Mouse (Mus musculus) mesoderm, embryonic 11.5 days (tissue): ENCODE results near the gene Gins2.

Experiments used
- DNase-seq: peaks from one replicate; pipeline ENCODE4 v3.0.0-alpha.2; 2012; ENCODE audit warnings: low read depth, low spot score

Gins2 gene

GRCm38 (mm10) chr8:120602672-120603071, 13.6 kb upstream of the Gins2 start:
- peak; percentile 68 for DNase-seq

DNA sequence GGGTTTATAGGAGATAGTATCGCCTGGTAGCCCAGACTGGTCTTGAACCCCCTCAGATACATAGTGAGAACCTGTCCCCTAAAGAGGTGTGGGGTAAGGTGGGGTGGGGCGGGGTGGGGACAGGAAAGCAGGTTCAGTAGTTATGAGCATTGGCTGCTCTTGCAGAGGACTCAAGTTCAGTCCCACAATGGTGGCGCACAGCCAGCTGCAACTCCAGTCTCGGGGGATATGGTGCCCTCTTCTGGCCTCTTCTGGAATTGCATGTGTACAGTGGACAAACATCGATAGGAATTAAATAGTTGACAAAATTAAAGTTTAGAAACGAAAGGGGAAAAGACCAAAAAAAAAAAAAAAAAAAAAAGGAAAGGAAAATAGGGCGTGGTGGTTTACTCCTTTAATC, 10.4 kb upstream of the Gins2 start:
- peak; percentile 61 for DNase-seq

DNA sequence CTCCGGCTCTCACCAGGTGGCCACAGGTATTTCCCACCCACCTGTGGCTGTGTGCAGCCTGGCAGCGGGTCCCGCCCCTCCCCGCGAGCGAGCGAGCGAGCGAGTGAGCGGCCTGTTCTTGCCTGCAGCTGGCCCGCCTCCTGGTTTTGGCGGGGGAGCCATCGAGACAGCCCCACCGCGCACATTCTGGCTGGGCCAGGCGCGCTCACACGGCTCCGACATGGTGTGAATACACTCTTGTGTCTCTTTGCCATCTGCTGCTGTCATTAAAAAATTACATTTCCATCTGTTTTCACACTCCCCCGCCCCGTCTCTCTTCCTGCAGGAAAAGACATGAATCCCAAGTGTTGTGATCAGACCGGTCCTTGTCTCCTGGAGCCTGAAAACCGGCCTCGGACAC, 9.5 kb upstream of the Gins2 start:
- peak; percentile 49 for DNase-seq

GRCm38 (mm10) chr8:120595963-120596362, 6.9 kb upstream of the Gins2 start:
- peak; percentile 84 for DNase-seq

- DNase-seq = no peak
These were observed 5.5 kb upstream of the Gins2 start for GRCm38 (mm10) chr8:120594571-120594970.

DNA sequence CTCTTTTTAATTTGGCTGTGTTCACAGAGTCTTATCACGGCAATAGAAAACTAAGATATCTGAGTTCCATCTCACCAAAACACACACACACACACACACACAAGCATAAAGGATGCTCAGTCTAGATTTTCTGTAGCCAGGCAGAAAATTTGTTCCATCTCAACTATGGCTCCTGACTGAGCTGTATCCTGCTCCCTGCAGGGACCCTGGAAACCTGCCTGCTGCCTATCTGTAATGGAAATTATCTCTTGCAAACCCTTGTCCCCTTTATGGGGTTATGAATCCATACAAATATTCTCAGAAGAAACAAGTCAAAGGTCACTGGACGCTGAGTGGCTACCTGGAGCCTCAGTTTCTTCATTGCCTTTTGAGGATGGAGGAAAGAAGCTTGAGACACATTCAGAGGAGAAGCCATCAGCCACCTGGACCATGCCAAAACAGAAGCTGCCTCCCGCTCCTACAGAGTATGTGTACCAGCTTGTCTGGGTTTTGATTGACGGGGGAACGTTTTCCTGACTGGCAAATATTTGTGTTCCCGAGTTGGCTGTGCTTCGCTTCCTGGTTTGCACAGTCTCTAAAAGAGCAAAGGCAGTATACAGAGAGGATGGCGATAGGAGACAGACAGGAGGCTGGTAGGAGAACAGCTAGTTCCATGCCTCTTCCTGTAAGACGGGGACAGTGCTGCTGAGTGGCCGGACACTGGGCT, 2.6 kb upstream of the Gins2 start:
- no peak for DNase-seq

DNA sequence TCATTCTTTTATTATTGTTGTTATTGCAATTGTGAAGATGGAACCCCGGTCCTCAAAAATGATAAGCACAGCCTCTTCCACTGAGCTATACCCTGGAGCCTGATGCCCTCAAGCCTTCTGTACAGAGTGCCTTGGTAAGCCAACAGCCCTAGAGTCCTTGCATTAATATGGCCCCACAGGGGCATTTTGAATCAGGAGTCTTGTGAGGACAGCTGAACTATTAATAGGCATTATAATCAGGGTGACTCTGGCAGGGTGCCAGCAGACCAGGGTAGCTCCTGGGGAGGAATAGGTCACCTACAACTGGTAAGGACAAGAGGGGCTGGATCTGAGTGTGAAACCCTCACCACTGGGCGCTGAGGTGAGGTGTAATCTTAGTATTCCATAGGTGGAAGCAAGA, 817 bp upstream of the Gins2 start:
- DNase-seq = no peak

DNA sequence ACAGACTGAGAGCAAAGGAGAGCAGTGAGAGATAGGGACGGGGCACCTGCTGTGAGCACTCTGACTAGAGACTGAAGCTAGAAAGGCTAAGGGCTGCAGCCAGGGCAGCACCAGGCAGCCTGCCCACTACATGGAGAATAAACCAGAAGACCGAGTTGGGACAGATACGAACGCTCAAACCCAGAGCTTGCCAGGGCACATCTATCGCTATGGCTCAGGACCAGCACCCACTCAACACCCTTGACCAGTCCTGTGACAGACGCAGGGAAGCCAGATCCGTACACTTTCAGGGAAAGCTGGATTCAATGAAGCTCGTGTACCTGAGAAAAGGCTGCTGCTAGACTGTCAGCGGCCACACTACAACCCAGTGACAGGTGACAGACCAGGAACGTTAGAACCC, 3.6 kb downstream of the Gins2 start:
- no peak for DNase-seq

GRCm38 (mm10) chr8:120581811-120582210, 7.3 kb downstream of the Gins2 start:
- no peak for DNase-seq

- DNase-seq = no peak
These were observed 7.8 kb downstream of the Gins2 start for GRCm38 (mm10) chr8:120581329-120581728.

- DNase-seq = no peak
These were observed 8.6 kb downstream of the Gins2 start for GRCm38 (mm10) chr8:120580336-120581000.

- DNase-seq = no peak
These were observed 11.3 kb downstream of the Gins2 start for GRCm38 (mm10) chr8:120577821-120578220.

DNA sequence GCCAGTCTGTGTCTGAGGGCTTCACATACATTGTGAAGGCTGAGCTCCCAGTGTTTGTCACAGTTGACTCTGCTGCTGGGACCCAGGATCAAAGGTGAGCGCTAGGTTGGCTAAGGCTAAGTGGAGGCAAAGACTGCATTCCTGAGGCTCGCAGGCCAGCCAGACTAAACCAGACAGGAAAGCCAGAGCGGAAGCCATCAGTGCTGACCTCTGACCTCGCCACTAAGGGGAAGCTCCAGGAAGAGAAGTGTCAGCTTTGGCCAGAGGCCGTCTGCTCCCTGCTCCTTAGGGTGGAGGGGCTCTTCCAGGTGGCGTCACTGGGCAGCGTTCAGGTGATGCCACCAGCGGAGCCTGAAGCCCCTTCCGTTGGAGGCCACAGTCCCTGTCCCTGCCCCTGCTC, 13.3 kb downstream of the Gins2 start:
- DNase-seq = peak; percentile 61

GRCm38 (mm10) chr8:120574941-120575340, 14.2 kb downstream of the Gins2 start:
- DNase-seq = no peak

- no peak for DNase-seq
These were observed 15.2 kb downstream of the Gins2 start for GRCm38 (mm10) chr8:120573866-120574265.

GRCm38 (mm10) chr8:120572534-120572933, 16.6 kb downstream of the Gins2 start:
- DNase-seq = no peak

- DNase-seq = no peak
These were observed 17.5 kb downstream of the Gins2 start for GRCm38 (mm10) chr8:120571561-120571960.

DNA sequence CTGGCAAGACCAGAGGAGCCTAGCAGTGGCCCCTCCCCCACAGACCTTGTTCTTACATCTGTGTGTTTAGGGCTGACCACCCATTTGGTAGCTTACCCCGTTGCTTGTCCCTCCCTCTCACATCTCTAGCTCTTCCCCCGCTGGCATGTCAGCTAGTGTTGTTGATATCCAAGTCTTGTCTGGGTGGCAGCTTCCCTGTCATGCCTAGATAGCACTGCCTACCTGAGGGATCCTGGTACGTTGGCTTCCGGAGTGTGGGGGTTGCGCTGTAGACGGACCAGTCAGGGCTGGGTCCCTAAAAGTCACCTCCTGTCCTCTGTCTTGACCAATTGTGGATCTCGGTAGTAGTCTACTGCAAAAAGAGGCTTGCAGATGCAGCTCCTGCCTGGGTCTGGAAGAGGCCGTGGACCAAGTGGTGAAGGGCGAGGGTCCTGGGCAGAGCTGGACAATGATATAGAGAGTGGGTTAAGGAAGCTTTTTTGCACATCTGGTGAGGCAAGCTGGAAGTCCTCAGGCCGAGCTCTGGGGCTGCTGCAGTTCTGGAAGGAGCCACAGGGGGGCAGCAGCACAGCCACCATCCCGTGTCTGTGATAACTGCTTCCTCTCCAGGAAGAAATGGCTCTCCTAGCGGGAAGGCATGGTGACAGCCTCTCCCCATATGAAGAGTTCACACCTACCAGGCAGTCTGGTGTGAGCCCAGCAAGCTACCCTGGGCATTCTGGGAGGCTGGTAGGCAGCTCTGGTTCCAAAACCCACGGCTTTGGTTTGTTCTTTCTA, 19.0 kb downstream of the Gins2 start:
- DNase-seq = peak; percentile 78

DNA sequence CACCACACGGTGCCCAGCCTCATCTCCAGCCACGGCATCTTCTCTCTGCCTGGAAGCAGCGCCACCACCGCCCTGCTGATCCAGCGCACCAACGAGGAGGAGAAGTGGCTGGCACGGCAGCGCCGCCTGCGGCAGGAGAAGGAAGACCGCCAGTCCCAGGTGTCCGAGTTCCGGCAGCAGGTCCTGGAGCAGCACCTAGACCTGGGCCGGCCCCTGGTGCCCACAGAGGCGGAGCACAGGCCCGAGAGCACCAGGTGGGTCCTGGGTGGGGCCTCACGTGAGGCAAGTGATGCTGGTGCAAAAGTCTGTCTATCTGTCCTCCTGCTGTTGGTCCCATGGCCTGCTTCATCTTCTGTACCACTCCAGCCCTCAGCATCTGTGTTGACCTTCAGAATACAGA, 20.0 kb downstream of the Gins2 start:
- DNase-seq = no peak

GRCm38 (mm10) chr8:120568164-120568798, 20.8 kb downstream of the Gins2 start:
- DNase-seq = no peak

GRCm38 (mm10) chr8:120567731-120568130, 21.4 kb downstream of the Gins2 start:
- DNase-seq = no peak

GRCm38 (mm10) chr8:120566681-120567080, 22.4 kb downstream of the Gins2 start:
- no peak for DNase-seq
